Mouse (Mus musculus): ENCODE data around the gene Nlrp6.
A peak's percentile ranks its signal among the peaks of the same experiment; 100 is the strongest.
"Not testable (repeated sequence)": the region's sequence is repeated elsewhere in the genome, so short reads cannot be mapped to it uniquely, and the experiment has no call there.

The Nlrp6 gene

DNA sequence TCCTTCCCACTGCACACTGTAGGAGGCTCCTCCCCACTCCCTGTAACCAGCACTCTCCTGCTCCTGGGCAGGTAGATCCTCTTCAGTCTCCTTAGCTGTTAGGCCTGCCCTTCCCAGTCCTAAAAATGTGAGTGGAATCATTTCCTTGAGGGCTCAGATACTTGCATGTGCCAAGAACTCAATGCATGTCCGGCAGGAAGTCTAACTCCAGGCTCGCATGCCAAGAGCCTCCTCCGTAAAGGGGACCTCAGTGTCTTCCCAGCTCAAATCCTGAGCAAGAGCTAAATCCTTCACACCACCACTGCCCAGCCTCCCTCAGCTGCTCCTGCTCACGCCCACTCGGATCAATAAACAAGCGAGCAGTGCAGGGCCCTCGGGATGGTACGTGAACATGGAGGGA lies 30.3 kb downstream of the Nlrp6 start:
- DNase-seq, result no peak

GRCm38 (mm10) chr7:140951765-140952164 lies 31.1 kb downstream of the Nlrp6 start:
- no peak for DNase-seq

DNA sequence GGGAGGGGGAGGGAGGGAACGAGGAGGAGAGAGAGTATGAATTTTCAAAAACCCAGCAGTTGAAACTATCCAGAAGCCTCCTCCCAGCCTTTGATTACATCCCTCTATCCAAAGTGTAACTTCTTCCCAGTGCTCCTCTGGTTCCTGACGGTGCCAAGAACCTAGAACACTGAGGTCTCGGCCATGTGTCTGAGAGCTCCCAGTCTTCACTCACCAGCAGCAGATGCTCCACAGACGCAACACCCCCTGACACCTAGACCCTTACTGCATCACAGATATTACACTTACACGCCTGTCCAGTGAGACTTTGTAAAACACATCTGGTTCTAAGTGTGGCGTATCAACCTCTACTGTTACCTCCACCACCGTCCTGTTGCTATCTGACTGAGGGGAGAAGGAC lies 31.7 kb downstream of the Nlrp6 start:
- DNase-seq, result no peak

DNA sequence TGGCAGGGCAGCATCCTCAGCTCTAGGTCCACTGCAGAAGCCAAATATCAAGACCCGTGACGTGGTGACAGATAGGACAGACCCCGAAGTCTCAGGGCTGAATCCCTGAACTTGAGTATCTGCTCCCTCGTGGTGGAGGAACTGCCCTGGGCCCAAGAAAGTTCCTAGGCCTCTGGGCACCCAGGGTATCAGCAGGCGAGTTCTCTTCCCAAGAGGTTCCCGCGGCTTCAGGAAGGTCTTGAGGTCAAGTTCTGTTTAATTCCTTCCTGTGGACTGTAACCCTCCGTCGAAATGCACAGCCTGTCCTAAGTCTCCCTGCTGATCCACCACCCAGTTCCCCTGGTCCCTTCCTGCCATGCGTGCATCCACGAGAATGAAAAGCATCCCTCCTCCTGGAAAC lies 32.4 kb downstream of the Nlrp6 start:
- no peak for DNase-seq

- DNase-seq, result no peak
These were observed 33.4 kb downstream of the Nlrp6 start for GRCm38 (mm10) chr7:140953800-140954732.

DNA sequence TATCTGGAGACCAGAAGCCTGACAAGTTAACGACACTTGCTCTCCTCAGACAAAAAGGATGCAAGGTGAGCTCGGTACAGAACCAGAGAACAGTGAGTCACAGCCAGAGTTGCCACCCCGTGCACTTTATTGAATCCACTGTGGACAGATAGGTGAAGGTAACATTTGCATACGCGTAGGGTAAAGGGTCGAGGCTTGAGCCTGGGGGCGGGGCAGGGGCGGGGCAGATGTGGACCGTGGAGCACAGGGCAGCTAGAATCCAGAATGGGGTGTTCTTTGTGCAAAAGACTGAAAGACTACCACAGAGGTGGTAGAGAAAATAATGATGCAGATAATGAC lies 34.0 kb downstream of the Nlrp6 start:
- no peak for DNase-seq

GRCm38 (mm10) chr7:140955342-140955741 lies 34.6 kb downstream of the Nlrp6 start:
- no peak for DNase-seq

DNA sequence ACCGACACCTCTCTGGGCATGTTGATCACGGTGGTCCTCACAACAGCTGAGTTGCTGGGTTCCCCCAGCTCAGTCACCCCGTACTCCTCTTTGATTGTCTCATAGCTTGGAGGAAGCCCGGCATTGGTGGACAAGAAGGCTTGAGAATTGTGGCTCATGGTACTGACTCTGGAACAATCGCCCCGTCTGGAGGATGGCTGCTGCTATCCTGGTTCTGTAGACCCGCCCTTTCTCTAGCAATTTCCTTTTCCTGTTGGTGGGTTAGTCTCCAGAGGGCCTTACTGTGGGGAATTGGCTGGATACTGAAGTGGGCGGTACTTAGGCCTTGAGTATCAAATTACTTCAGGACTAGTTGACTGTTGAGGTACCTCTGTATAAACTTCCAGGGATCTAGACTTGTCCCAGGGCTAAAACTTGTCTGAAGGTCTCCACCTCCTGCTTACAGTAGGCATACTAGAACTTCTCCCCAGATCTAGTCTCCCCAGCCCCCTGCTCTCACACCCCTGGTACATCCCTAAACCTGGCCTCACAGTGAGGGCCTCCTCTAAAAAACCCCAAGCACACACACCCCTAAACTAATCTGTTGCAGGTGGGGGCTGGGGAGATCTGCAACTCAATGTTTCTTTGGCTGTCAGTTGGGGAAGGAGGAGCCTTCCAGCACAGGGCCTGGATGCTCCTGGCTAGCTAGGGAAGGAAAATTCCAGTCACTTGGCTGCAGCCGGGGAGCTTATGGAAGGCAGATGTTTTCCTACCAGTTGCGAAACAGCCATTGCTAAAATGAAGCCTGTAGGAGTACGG lies 35.3 kb downstream of the Nlrp6 start, which contains the start of the genes Gm45717 and Ifitm2:
Gene Gm45717, minus strand, starts transcription at position 180 of the 798 bp plus-strand sequence.
Gene Ifitm2, minus strand, starts transcription at position 230 of the 798 bp plus-strand sequence.
- peak; percentile 50 for DNase-seq

- DNase-seq, result no peak
These were observed 35.8 kb downstream of the Nlrp6 start for GRCm38 (mm10) chr7:140956556-140956869.

DNA sequence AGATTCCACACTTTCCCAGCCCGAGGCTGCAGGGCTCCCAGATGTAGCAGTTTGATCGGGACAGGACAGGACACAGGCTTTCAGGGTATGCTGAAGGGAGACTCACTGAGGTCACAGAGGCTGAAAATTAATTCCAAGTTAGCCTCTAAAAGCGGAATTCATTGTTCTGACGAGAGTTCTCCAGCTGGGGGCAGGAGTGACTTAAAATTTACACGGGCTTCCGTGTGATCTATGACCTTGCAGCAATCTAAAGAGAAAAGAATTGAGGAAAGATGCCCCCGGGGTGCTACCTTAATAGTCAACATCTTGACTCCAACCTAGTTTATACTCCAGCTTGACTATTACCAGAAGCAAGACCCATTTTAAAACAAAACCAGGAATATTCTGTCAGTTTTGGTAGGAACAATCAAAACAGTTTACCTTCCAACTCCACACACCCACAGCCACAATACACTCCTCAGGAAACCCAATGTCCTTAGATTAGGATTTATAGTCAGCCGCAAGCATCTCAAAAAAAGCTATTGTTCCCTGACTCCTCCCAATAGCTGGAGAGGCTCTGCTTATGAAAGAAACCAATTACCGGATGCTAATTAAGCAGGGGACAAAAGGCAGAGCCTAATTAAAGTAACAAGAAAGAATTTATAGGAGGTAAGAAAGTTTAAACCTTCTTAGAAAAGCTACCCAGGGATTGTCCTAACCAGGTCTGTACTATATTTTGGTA lies 38.6 kb downstream of the Nlrp6 start:
- DNase-seq, result no peak

DNA sequence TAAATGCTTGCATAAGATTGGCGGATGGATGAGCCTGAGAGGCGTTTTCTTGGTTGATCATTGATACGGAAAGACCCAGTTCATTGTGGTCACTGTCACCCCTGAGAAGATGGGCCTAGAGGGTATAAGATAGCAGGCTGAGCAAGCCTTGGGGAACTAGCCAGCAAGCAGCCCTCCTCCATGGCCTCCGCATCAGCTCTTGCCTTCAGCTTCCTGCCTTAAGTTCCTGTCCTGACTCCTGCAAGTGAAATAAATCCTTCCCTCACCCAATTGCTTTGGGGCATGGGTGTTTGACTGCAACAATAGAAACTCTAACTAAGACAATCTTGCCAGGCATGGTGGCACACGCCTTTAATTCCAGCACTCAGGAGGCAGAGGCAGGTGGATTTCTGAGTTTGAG lies 39.3 kb downstream of the Nlrp6 start:
- no peak for DNase-seq

- DNase-seq, result no peak
These were observed 40.7 kb downstream of the Nlrp6 start for GRCm38 (mm10) chr7:140961416-140961815.

GRCm38 (mm10) chr7:140962733-140963132 lies 42.0 kb downstream of the Nlrp6 start:
- DNase-seq, result no peak

GRCm38 (mm10) chr7:140966921-140967320 lies 46.2 kb downstream of the Nlrp6 start, which contains the start of gene Ifitm1:
Gene Ifitm1 (plus strand): TSS chr7:140967221.
- no peak for DNase-seq

DNA sequence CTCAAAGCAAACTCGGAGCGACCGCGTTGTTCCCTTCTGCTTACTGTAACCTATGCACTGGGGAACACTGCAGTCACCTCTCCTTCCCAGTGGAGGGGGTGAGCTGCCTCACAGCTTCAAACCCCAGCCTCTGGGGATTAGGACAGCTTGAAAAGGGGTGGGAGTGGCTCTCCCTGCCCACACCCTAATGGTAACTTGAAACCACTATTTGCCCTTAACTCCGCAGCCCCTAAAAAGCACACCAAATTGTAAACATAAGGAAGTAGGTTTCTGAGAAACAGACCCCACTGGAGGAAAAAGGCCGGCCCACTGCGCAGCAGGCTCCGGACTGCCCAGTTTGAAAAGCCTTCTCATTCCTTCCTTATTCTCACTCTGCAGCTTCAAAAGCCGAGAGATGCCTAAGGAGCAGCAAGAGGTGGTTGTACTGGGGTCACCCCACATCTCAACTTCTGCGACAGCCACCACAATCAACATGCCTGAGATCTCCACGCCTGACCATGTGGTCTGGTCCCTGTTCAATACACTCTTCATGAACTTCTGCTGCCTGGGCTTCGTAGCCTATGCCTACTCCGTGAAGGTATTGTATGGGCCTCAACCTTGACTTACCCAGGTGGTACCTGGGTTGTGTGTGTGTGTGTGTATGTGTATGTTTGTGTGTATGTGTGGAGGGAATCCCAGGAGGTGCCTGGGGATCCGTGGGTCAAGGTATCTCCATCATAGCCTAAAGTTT lies 47.3 kb downstream of the Nlrp6 start:
- DNase-seq, result no peak

GRCm38 (mm10) chr7:140968710-140969109 lies 48.0 kb downstream of the Nlrp6 start:
- DNase-seq, result not testable (repeated sequence)

DNA sequence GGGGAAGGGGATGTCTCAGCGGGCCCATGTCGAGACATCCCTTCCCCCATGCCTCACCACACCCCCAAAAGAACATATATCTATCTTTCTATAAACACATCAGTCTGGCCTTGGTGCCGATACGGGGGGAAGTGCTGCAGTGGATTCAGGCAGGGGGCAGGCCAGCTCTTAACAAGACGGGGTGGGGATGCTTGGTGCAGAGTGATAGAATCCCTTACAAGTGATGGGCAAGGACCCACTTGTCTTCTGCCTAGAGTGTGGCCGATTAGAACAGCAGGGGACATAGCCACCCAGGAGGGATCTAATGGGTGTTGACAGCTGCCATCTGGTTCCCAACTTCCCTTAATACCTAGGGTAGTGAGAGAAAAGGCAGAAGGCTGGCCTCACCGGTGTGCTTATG lies 50.2 kb downstream of the Nlrp6 start:
- DNase-seq, result no peak

- DNase-seq, result no peak
These were observed 50.9 kb downstream of the Nlrp6 start for GRCm38 (mm10) chr7:140971479-140972171.

DNA sequence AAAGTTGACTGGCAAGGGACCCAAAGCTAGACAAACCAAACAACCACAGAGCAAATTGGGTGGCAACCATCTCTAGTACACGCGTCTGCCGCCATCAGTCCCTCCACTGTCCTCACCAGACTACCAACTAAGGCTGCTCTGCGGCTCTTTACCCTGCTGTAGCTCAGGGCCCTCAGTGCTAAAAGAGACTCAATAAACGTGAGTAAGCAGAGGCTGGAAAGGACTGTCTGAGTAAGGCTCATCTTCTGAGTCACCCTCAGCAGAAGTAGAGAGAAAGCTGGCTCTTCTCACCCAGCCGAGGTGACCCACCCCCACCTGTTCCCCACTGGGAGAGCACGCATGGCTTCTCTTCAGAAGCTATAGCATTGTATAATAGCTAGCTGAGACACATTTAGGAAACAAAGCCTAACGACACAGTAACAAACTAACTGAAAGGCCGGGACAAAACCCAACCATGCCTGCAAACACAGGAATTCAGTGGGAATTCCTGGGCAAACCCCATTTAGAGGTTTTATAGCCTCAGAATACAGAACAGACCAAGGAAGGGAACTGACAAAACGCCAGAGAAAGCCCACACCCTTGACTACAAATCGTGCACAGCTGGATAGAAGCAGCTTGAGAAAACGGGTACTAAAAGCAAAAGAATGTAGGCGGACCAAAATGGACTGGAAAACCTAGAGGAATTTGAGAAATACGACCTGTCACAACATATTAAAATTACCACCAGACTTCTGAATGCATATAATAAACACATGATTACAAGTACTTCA lies 52.9 kb downstream of the Nlrp6 start:
- no peak for DNase-seq

DNA sequence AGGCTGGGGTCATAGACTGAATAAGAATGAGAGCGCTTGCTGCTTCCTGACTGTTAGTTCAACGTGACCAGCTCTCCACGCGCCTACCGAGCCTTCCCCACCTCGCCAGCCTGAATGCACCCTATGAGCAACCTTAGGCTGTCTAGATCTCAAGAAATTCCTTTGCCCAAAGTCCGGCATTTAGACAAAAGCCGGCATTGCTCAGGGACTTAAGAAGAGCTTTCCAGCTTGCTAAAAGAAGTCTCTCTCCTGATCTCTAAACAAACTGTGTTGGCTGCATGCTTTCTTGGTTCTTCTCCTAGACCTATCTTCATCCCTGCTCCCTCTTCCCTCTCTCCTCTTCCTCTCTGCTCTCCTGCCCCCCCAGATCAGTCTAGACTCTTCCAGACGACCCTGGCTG lies 54.2 kb downstream of the Nlrp6 start:
- DNase-seq, result no peak

DNA sequence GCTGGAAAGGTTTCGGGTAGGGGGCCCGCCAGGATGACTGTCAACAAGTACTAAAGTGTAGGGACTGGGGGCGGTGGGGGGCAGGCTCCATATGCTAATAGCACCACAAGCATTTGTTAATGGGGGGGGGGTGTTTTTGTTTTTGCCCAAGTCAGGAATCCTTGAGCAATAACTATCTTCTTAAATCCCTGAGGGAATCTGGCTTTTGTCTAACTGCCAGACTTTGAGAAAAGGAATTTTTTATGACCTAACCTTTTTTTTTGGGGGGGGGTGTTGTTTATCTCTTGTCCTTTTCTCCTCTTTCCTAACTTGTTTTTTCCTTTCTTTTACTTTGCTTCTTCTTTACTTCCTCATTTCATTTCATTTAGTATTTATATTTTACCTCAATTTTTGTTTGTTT lies 54.8 kb downstream of the Nlrp6 start:
- DNase-seq, result no peak
